Mouse (Mus musculus) urinary bladder, adult 18-20 months (tissue): ENCODE results near the gene Zfp128.
A peak's percentile ranks its signal among the peaks of the same experiment; 100 is the strongest.
"Not testable (repeated sequence)": the region's sequence is repeated elsewhere in the genome, so short reads cannot be mapped to it uniquely, and the experiment has no call there.

Source experiments
- DNase-seq, 2 experiments: peaks; one replicate each; pipeline ENCODE4 v3.0.0; 2022; ENCODE audit warnings: low spot score in 2 of 2, mixed read lengths in 2 of 2

Zfp128 gene

GRCm38 (mm10) chr7:12921705-12922465, 40.9 kb downstream of the Zfp128 start, which contains the start of gene Rps5:
Gene Rps5 (plus strand): TSS chr7:12922290.
- DNase-seq: peak; percentile 95 to 98

- no peak for DNase-seq
Measured at GRCm38 (mm10) chr7:12922729-12923128, 41.8 kb downstream of the Zfp128 start.

GRCm38 (mm10) chr7:12926316-12926715, 45.3 kb downstream of the Zfp128 start:
- DNase-seq: no peak

GRCm38 (mm10) chr7:12927191-12927680, 46.3 kb downstream of the Zfp128 start, which contains the start of gene Rnf225:
Gene Rnf225 (plus strand): TSS chr7:12927416.
- peak; percentile 78 to 82 for DNase-seq

GRCm38 (mm10) chr7:12927693-12928589, 47.0 kb downstream of the Zfp128 start:
- peak in 1 of 2 experiments; percentile 43 for DNase-seq

GRCm38 (mm10) chr7:12933615-12934140, 52.7 kb downstream of the Zfp128 start:
- DNase-seq: no peak

GRCm38 (mm10) chr7:12934808-12935207, 53.8 kb downstream of the Zfp128 start:
- no peak for DNase-seq

- DNase-seq: not testable (repeated sequence)
Measured at GRCm38 (mm10) chr7:12937254-12937803, 56.4 kb downstream of the Zfp128 start.

- no peak for DNase-seq
Measured at GRCm38 (mm10) chr7:12940599-12940998, 59.6 kb downstream of the Zfp128 start.
